Mouse (Mus musculus) retina, postnatal 7 days (tissue): ENCODE results near the gene Tmprss6.

Experiments used
- DNase-seq: peaks from one replicate; pipeline ENCODE4 v3.0.0-alpha.2; 2012; ENCODE audit warnings: low read depth, low spot score

The Tmprss6 gene

DNA sequence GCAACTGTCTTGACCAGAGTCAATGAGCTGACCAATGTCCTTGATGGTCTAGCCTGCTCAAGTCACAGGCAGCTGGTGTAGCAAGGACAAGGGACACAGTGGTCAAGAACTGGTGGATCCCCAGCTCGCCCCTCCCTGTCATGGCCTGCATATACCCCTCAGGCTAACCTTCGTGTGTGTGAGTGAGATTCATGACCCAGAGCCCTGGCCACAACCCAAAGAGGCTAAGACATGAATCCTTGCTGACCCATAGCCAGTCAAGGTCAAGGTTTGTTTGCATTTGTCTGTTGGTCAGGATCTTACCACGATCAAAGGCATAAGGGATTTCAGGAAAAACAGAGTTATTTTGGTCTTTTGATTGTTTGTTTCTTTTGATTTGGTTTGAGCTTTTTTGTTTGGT, 14.1 kb upstream of the Tmprss6 start:
- no peak for DNase-seq

DNA sequence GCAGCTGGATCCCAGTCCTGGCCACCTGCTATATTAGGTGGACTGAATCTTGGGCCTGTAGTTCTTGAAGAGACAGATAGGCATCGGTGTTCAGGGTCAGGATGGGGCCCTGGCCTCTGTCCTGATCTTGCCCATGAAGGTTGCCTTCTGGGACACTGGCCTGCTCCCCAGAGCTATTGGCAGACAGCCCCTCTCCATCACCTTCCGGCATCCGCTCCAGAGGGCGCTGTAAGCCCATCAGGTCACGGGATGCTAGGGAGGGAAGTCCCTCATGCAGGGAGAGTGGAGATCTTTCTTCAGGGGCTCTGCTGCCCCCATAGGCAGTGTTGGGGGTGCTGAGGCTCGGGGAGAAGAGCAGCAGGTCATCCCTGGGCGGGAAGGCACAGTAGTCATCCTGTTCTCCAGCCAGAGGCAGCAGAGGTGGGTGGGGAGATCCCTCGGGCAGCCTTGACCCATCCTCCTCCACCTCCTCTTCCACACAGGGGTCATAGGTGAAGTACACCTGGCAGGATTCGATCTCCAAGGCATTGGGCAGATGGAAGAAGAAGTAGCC, 13.1 kb upstream of the Tmprss6 start:
- DNase-seq, result no peak

GRCm38 (mm10) chr15:78480991-78481390, 12.6 kb upstream of the Tmprss6 start:
- DNase-seq, result no peak

DNA sequence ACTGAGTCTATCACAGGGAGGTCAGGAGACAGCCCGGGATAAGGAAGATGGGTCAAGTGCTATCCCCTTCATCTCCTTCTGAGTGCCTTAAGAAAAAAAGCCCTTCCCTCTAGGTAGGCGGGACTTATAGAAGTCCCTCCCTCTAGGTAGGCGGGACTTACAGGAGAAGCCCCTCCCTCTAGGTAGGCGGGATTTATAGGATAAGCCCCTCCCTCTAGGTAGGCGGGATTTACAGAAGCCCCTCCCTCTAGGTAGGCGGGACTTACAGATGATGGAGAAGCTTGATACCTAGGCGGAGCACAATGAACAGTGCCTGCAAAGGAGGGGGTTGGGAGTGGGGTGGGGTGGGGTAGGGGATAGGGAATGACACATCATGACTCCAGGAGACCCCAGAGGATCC, 11.7 kb upstream of the Tmprss6 start:
- DNase-seq, result no peak

- DNase-seq, result no peak
Measured at GRCm38 (mm10) chr15:78479470-78479869, 11.0 kb upstream of the Tmprss6 start.

DNA sequence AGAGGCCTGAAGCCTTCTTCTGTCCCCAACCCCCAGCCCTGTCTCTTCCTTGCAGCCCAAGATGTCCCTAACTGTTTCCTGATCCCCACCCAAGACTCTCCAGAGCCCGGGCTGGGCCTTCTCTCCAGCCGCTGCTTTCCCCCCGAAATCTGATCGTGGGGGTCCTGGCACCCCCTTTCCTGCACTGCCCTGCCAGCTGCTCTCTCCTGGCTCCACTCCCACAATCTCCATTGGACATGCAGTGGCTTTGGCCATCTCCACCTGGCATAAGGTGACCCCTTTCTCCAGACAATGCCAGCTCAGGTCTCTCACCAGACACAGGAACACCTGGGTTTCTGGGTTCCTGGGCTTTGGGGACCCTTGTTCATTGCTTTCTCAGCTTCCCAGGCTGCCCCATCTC, 9.6 kb upstream of the Tmprss6 start:
- DNase-seq, result no peak

- no peak for DNase-seq
Measured at GRCm38 (mm10) chr15:78476878-78477277, 8.4 kb upstream of the Tmprss6 start.

GRCm38 (mm10) chr15:78475604-78476031, 7.2 kb upstream of the Tmprss6 start:
- DNase-seq, result no peak

DNA sequence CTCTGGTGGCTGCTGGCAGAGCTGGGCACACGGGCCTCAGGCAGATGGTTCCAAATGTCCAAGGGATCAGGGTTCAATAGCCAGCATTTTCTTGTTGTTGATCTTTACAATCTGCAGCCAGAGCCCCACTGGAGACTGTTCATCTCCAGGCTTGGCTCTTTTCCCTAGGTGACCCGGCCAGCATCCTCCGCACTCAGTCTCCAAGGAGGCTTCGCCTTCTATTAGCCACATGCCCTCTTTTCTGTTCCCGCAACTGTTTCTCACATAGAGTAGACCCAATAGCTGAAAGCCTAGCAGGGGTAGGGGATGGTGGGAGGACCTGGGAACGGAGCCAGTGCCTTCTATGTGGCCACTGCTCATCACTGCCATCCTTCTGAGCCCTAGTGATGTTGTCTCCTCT, 5.0 kb upstream of the Tmprss6 start:
- no peak for DNase-seq

- DNase-seq, result no peak
Measured at GRCm38 (mm10) chr15:78471902-78472301, 3.5 kb upstream of the Tmprss6 start.

DNA sequence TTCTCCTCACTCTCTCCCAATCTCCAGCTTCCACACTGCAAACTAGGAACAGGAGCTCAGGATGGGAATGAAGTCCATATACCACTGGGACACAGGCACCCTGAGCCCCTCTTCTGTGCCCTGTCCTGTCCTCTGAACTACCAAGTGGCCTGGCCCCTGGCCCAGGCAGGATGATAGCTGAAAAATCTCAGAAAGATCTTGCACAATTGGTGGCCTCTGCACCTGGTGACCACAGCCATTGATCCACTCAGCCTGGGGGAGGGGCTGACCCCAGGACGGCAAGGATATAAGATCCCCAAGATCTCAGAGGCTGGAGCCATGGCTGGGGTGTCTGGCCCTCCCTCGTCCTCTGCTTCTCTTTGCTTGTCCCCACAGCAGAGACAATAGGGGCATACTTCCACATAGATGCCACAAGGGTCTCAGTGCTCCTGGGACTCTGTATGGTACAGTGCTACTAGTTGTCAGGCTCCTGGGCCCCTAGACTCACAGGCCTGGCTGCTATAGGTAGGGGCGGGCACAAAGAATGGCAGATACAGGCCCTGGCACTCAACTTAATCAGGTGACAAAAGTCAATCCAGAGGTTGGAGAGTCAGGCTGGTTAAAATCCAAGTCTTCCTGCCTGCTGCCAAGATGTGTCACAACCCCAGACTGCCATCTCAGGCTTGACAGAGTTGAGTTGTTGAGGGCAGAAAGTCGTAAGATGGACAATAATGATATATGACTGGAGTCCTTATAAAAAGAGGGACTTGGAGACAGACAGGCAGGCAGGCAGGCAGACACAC, 2.3 kb upstream of the Tmprss6 start:
- no peak for DNase-seq

GRCm38 (mm10) chr15:78467570-78467969, 864 bp downstream of the Tmprss6 start:
- DNase-seq, result no peak

- DNase-seq, result no peak
Measured at GRCm38 (mm10) chr15:78466809-78467208, 1.6 kb downstream of the Tmprss6 start.

DNA sequence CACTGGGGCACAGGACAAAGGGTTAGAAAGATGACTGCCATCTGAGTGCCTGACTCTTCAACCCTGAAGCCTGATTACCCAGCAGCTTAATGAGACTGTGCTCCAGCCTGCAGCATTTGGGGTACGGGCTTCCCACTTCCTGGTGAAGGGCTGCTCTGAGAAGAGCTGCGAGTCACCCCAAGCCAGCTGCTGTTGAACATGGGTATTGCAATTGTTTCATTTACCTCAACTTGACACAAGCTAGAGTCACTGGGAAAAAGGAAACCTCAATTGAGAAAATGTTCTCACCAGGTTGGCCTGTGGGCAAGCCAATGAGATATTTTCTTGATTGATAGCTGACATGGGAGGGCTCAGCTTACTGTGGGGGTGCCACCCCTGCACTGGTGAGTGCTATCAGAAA, 5.5 kb downstream of the Tmprss6 start:
- no peak for DNase-seq

- no peak for DNase-seq
Measured at GRCm38 (mm10) chr15:78457193-78457592, 11.2 kb downstream of the Tmprss6 start.

DNA sequence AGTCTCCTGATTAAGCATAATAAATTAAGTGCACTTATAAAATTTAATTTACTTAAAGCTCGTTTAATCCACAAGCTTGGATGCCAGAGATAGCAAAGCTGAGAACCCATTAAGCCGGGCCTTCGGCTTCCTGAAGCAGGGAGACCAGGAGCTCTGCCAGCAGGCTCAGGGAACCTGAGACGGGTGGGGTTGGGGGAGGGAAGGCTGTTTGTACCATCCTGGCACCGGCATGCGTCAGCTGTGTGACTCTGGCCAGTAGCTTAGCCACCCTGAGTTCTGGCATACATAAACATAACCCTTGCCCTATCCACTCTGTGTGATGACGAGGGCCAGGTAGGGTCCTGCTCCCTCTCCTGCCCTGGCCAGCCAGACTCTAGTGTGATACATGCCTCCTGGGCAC, 12.4 kb downstream of the Tmprss6 start:
- DNase-seq, result no peak

DNA sequence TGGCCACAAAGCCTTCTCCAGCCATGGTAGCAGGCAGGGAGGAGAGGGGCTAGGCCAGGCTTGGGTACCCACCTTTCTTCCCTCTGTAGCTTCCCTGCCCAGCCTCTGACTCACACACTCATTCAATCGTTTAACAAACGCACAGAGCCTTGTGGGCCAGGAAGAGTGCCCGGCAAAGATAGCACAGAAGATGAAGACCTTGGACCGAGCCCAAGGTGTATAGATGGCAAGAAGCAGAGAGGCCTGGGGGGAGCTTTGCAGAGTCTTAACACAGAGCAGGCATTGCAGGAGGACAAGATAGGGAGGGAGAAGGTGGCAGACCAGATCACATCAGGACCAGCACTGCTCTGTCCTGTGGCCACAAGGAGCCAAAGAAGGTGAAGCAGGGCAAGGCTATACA, 13.3 kb downstream of the Tmprss6 start:
- DNase-seq, result no peak

DNA sequence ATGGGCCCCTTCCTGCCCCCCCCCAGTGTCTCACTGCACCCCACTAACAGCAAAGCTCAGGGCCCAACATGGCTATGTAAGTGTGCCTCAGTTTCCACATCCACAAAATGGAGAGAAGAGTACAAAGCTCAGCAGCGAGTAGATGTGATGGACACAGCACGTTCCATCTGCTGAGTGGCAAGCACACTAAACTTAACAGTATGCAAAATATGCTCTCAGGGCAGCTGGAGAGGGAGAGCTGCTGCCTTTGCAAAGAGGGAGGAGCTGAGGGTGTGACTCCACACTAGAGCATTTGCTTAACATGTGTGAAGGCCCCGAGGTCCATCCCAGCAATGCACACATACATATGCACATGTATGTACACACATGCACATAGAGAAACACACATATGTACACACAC, 15.5 kb downstream of the Tmprss6 start:
- DNase-seq, result no peak

DNA sequence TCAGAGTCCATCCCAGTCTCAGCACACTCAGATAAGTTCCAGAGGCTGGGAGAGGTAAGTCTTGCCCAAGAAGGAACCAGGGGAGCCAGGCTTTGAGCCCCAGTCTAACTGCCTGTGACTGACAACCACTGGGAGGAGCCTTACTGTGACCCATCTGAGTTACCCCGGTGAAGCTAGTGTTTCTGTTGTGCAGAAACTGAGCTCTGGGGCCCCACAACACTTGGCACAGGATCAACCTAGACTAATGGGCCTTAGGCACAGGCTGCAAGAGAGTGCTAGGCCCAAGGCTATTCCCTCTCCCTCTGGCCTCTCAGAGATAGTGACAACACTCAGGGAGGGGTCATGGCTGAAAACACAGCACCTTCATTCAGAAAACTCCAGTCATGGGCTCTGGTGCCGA, 17.2 kb downstream of the Tmprss6 start:
- no peak for DNase-seq

DNA sequence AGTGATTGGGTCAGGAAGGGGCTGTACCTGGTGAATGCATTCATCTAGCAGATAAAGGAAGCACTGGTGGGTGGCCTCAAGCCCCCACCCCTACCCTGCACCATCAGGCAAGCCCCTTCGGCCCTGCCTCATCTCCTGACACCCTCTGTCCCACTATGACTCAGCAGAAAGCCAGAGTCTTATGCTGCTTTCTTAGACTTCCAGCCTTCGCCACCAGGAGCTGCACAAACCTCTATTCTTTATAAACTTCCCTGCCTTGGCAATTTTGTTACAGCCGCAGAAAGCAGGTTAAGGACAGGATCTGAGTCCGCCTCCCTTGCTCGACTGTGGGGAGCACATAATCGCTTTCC, 18.0 kb downstream of the Tmprss6 start:
- no peak for DNase-seq

GRCm38 (mm10) chr15:78449694-78450418, 18.6 kb downstream of the Tmprss6 start:
- DNase-seq, result peak; percentile 34

DNA sequence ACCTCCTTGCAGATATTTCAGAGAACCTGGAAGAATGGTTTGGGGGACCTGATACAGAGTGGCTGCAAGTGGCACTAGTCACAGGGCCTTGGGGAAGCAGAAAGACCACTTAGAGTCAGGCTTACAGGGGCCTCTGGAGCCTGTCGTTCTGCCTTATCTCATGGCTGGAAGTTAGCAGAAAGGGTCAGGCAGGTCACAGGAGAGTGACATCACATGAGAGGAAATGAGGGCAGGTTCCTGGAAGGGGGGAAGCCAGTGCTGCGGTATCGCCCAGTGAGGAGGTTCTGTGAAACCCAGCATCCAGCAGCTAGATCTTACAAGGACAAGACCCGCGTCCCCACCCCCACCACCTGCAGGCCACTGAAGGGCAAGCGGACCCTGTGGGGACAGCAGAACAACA, 19.3 kb downstream of the Tmprss6 start:
- no peak for DNase-seq
